Mouse (Mus musculus): ENCODE data around the gene Ofcc1. TPM values are rescaled to one million over a fixed set of nuclear protein-coding genes. Genes with fewer than 3 reads are reported as not detected.

Gene Ofcc1
- not detected for polyA plus RNA-seq (2014; fragmentation: Illumina TruSeq; extraction: RNeasy Lipid Tissue Mini Kit (QIAGEN cat#74804); ENCODE audit: low read depth, low replicate concordance)

GRCm38 (mm10) chr13:40361288-40361687 is at the start of gene Ofcc1:
Gene Ofcc1 (minus strand): TSS chr13:40361450.

